Mouse (Mus musculus): ENCODE results near the gene Kdm2a. TPM values are rescaled to one million over a fixed set of nuclear protein-coding genes. Genes with fewer than 3 reads are reported as not detected.

The Kdm2a gene
- polyA plus RNA-seq, 1 experiment = 2.7 TPM

- H3K4me3 ChIP-seq (replicated peaks) = peak within 1 kb of the TSS; percentile 92
- H3K36me3 ChIP-seq (ENCODE audit: control insufficient read depth) = peaks cover 21% of the 10 kb centered on the region
- TF ChIP-seq GATA1 (IDR thresholded peaks at IDR 0.05; ENCODE audit: low read length) = no peak
- no peaks in the 10 kb centered on the region for H3K9me3 ChIP-seq (ENCODE audit: control insufficient read depth, low read length)
- peaks cover 10% of the 10 kb centered on the region for H3K27me3 ChIP-seq (ENCODE audit: control insufficient read depth)
- H3K4me1 ChIP-seq (ENCODE audit: control insufficient read depth) = peaks cover 55% of the 10 kb centered on the region
Measured at GRCm38 (mm10) chr19:4306190-4306577, 91.9 kb downstream of the Kdm2a start, which contains the start of gene Grk2. Gene Grk2 (minus strand): TSS chr19:4306222.

DNA sequence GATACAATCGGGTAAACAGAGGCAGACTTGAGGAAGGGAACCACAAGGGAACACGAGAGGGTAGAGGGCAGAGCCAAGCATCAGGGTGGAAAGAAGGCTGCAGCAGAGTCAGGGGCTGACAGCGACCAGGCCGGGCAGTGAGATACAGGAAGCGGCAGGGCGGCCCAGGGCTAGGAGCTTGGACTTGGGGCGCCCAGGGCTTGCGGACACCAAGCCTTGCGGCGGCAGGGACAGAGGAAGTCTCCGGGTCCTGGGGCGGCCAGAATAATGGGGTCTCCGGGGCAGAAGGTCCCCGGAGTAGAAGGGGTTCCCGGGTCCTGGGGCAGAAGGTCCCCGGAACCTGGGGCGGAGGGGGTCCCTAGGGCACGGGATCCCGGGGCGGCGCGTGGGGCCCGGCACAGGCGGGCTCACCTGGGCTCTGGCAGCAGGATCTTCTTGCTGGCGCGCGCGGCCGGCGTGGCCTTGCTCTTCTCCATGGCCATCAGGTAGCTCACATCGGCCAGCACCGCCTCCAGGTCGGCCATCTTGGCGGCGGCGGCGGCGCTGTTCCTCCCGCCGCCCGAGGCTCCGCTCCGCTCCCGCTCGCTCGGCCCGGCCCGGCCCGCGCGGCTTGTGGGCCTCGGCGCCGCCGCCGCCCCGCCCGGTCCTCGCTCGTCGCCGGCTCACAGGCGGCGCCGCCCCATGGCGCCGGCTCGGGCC, 92.4 kb downstream of the Kdm2a start:
- no peak for TF ChIP-seq GATA1 (IDR thresholded peaks at IDR 0.05; ENCODE audit: low read length)
- Histone ChIP-seq H3K4me3 (replicated peaks) (peak overlapping the region; percentile 92), H3K9me3 (ENCODE audit: control insufficient read depth, low read length) (no peaks in the 10 kb centered on the region), H3K4me1 (ENCODE audit: control insufficient read depth) (peaks cover 58% of the 10 kb centered on the region), H3K36me3 (ENCODE audit: control insufficient read depth) (peaks cover 22% of the 10 kb centered on the region), H3K27me3 (ENCODE audit: control insufficient read depth) (peaks cover 10% of the 10 kb centered on the region)

- Histone ChIP-seq H3K4me1 (ENCODE audit: control insufficient read depth) (peaks cover 65% of the 10 kb centered on the region), H3K36me3 (ENCODE audit: control insufficient read depth) (peaks cover 27% of the 10 kb centered on the region), H3K27me3 (ENCODE audit: control insufficient read depth) (peaks cover 10% of the 10 kb centered on the region), H3K9me3 (ENCODE audit: control insufficient read depth, low read length) (no peaks in the 10 kb centered on the region), H3K4me3 (replicated peaks) (peak overlapping the region; percentile 92)
- TF ChIP-seq GATA1 (IDR thresholded peaks at IDR 0.05; ENCODE audit: low read length) (no peak), TAL1 (IDR thresholded peaks at IDR 0.05; ENCODE audit: low read length) (no peak)
Measured at GRCm38 (mm10) chr19:4304871-4305321, 93.2 kb downstream of the Kdm2a start.

DNA sequence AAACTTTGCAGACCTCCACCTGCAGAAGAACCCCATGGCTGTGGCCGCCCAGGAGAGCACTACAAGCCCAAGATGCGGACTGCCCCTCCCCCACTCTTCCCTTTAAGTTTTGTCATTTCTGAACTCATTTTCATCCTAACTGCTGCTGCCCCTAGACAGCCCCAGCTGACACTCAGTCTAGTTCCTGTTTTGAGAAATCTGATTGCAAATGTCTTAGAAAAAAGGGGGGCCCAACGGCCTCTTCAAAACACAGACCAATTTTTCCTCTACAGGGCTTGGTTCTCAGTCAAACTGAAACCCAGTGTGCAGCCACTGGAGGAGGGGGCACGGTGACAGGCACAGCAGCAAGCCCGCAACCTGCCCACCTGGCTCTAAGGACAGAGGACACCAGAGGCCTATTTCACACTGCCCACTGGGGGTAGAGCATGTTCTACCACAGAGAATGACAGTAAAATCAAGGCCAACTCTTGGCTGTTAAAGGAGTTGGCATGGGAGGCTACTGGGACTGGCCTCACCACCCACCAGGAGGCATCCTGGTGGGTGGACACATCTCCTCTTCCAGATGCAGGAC, 93.7 kb downstream of the Kdm2a start:
- Histone ChIP-seq H3K9me3 (ENCODE audit: control insufficient read depth, low read length) (no peaks in the 10 kb centered on the region), H3K27me3 (ENCODE audit: control insufficient read depth) (peaks cover 10% of the 10 kb centered on the region), H3K4me3 (replicated peaks) (peak overlapping the region; percentile 92), H3K4me1 (ENCODE audit: control insufficient read depth) (peaks cover 67% of the 10 kb centered on the region), H3K36me3 (ENCODE audit: control insufficient read depth) (peaks cover 27% of the 10 kb centered on the region)
- TF ChIP-seq GATA1 (IDR thresholded peaks at IDR 0.05; ENCODE audit: low read length) (no peak), TAL1 (IDR thresholded peaks at IDR 0.05; ENCODE audit: low read length) (no peak)

DNA sequence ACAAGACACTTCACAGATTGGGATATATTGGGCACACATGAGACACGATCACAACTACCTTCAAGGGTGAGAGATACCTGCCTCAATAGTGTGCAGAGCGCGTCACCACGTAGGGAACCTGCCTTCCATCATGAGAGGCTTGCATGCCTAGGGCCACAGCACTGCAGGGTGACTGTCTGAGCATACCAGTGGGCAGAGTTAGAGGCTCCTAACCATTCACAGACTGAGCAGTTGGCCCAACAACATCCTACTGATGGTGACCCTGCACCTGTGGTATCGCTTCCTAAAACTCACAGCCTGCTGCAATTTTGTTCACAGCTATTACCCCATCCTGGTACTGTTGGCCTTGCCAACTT, 94.5 kb downstream of the Kdm2a start:
- Histone ChIP-seq H3K9me3 (ENCODE audit: control insufficient read depth, low read length) (no peaks in the 10 kb centered on the region), H3K27me3 (ENCODE audit: control insufficient read depth) (peaks cover 10% of the 10 kb centered on the region), H3K4me1 (ENCODE audit: control insufficient read depth) (peaks cover 73% of the 10 kb centered on the region), H3K36me3 (ENCODE audit: control insufficient read depth) (peaks cover 33% of the 10 kb centered on the region), H3K4me3 (replicated peaks) (peak overlapping the region; percentile 24)
- TF ChIP-seq TAL1 (IDR thresholded peaks at IDR 0.05; ENCODE audit: low read length) = no peak
- no peak for TF ChIP-seq GATA1 (IDR thresholded peaks at IDR 0.05; ENCODE audit: low read length)

DNA sequence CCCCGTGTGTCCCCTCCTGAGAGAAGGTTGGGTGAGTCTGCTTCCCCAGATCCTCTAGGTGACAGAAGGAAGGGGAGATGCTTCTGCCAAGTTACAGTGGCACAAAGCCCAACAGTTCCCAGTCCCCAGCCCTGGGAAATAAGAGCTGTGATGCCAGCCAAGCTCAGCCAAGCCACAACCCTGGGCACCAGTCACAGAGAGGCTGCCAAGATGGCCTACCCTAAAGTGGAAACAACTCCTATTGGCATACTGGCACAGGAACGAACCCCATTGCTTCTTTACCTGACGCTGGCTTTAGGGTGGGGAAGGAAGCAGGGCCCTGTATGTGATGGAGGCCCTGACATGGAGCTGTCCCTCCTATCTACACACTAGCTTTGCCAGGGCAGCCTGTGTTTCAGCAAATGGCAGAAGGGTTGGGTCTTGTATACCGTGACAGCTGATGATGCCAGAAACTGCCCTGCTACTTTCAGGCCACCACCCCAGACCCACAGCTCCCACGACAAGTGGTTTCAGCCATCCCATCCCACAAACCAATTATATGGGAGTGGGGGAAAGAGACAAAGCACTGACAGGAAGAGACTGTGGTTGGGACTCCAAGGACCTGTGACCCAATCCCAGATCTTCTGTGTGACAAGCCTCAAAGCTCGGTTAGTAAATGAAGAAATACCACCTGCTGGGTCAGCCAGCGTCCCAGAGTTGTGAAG, 95.0 kb downstream of the Kdm2a start:
- H3K4me3 ChIP-seq (replicated peaks) = no peak overlapping the region
- peaks cover 73% of the 10 kb centered on the region for H3K4me1 ChIP-seq (ENCODE audit: control insufficient read depth)
- TF ChIP-seq GATA1 (IDR thresholded peaks at IDR 0.05; ENCODE audit: low read length) (no peak), TAL1 (IDR thresholded peaks at IDR 0.05; ENCODE audit: low read length) (no peak)
- H3K9me3 ChIP-seq (ENCODE audit: control insufficient read depth, low read length) = no peaks in the 10 kb centered on the region
- H3K27me3 ChIP-seq (ENCODE audit: control insufficient read depth) = peaks cover 10% of the 10 kb centered on the region
- peaks cover 33% of the 10 kb centered on the region for H3K36me3 ChIP-seq (ENCODE audit: control insufficient read depth)

DNA sequence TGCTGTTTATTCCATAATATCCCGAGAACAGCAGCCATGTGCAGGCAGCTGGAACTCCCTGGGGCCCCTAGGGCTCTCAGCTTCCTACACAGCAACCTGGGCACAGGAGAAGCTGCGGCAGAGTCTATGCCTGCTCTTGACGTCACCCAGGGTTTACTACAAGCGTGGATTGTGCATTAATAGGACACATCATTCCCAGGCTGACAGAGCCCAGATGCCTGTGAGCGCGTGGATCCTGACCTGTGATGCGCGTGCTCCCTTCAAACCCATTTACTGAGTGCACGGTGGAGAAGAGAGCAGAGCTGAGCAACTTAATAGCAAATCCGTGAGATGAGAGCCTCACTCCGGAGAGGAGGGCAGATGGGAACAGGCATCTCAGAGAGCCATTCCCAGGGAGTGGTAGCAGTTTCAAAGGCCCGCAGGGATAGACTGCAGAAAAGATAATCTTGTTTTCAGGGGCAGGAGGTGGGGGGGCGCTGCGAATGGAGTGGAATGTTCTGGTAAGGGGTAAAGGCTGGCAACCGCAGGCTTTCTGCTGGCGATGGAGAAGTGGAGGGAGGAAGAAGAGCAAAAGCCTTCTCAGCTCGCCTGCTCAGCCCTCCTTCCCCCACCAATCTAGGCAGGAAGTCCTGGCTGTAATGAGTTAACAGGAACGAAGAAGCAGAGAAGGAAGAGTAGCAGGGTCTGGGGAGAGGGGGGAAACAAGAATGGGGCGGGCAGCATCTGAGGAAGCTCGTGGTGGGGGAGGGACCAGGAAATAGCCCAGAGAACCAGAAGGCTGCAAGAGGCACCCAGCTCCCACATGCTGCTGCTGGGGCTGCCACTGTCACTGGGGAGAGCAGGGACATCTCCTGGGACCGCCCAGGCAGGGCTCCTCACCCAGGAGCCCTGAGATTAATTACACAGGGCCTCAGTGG, 96.1 kb downstream of the Kdm2a start:
- H3K36me3 ChIP-seq (ENCODE audit: control insufficient read depth) = peaks cover 33% of the 10 kb centered on the region

GRCm38 (mm10) chr19:4300852-4301734, 97.0 kb downstream of the Kdm2a start:
- Histone ChIP-seq H3K9me3 (ENCODE audit: control insufficient read depth, low read length) (no peaks in the 10 kb centered on the region), H3K27me3 (ENCODE audit: control insufficient read depth) (no peaks in the 10 kb centered on the region), H3K4me1 (ENCODE audit: control insufficient read depth) (peaks cover 68% of the 10 kb centered on the region), H3K36me3 (ENCODE audit: control insufficient read depth) (peaks cover 40% of the 10 kb centered on the region), H3K4me3 (replicated peaks) (no peak overlapping the region)
- TF ChIP-seq TAL1 (IDR thresholded peaks at IDR 0.05; ENCODE audit: low read length) = no peak
- TF ChIP-seq GATA1 (IDR thresholded peaks at IDR 0.05; ENCODE audit: low read length) = no peak

More for the DNA sequence above, 96.1 kb downstream of the Kdm2a start:
- Histone ChIP-seq H3K9me3 (ENCODE audit: control insufficient read depth, low read length) (no peaks in the 10 kb centered on the region), H3K4me3 (replicated peaks) (no peak overlapping the region), H3K4me1 (ENCODE audit: control insufficient read depth) (peaks cover 74% of the 10 kb centered on the region), H3K27me3 (ENCODE audit: control insufficient read depth) (peaks cover 4% of the 10 kb centered on the region; the same call in 1 of the 2 replicates)
- TF ChIP-seq TAL1 (IDR thresholded peaks at IDR 0.05; ENCODE audit: low read length) (no peak), GATA1 (IDR thresholded peaks at IDR 0.05; ENCODE audit: low read length) (no peak)
